Mouse (Mus musculus) lung, embryonic 16.5 days (tissue): ENCODE measurements around the gene Aaas. TPM values are rescaled to one million over a fixed set of nuclear protein-coding genes. Genes with fewer than 3 reads are reported as not detected.
A peak's percentile ranks its signal among the peaks of the same experiment; 100 is the strongest.

Experiments
- ATAC-seq: fragments of 200-750 bp; cut with Nextera tagmentation; 2 replicates; pipeline ENCODE4 v1.8.0; 2017; ENCODE audit warnings: low read depth, mild to moderate bottlenecking, moderate library complexity
- H3K27ac ChIP-seq: fragments of 300-500 bp; sonication (generic); 2 replicates; pipeline ENCODE4 v1.5.1; 2014; ENCODE audit warnings: mild to moderate bottlenecking, control low read depth, low read length
- H3K27me3 ChIP-seq: fragments of 300-500 bp; sonication (generic); 2 replicates; pipeline ENCODE4 v1.6.1; 2014; ENCODE audit warnings: low read depth, low read length, mixed read lengths; ENCODE audit not compliant: control insufficient read depth, insufficient read depth
- H3K36me3 ChIP-seq: fragments of 300-500 bp; sonication (generic); 2 replicates; pipeline ENCODE4 v1.6.1; 2014; ENCODE audit warnings: low read length; ENCODE audit not compliant: control insufficient read depth, insufficient read depth
- H3K4me1 ChIP-seq: fragments of 300-500 bp; sonication (generic); replicated peaks from 2 replicates; pipeline ENCODE4 v1.6.1; 2014; ENCODE audit warnings: low read length, mixed read lengths; ENCODE audit not compliant: control insufficient read depth, insufficient read depth
- H3K4me2 ChIP-seq: fragments of 300-500 bp; sonication (generic); 2 replicates; pipeline ENCODE4 v1.6.1; 2014; ENCODE audit warnings: low read depth, low read length, control low read depth
- H3K4me3 ChIP-seq: fragments of 300-500 bp; sonication (generic); 2 replicates; pipeline ENCODE4 v1.5.1; 2014; ENCODE audit warnings: mild to moderate bottlenecking, low read length, control low read depth
- H3K9ac ChIP-seq: fragments of 300-500 bp; sonication (generic); 2 replicates; pipeline ENCODE4 v1.6.1; 2014; ENCODE audit warnings: low read length, control low read depth
- H3K9me3 ChIP-seq: fragments of 300-500 bp; sonication (generic); 2 replicates; pipeline ENCODE4 v1.6.1; 2016; ENCODE audit warnings: low read length; ENCODE audit not compliant: control insufficient read depth
- WGBS: fragments of 180-500 bp; shearing (Covaris S2); extraction: QIAGEN DNeasy Blood & Tissue Kit; methylation state at CpG from one replicate; pipeline ENCODE4 v1.1.7; 2014; 5-methylcytosine and 5-hydroxymethylcytosine counted together
- polyA plus RNA-seq: library from polyadenylated mRNA; unstranded; fragments of >200 nt; fragmentation: Nextera tagmentation; extraction: Ambion mirVana; gene quantifications from 2 replicates; pipeline ENCODE4 v1.2.1, GENCODE M21; 2015

Gene Aaas
- polyA plus RNA-seq, 1 experiment from 2014 or later: 80.3 TPM

DNA sequence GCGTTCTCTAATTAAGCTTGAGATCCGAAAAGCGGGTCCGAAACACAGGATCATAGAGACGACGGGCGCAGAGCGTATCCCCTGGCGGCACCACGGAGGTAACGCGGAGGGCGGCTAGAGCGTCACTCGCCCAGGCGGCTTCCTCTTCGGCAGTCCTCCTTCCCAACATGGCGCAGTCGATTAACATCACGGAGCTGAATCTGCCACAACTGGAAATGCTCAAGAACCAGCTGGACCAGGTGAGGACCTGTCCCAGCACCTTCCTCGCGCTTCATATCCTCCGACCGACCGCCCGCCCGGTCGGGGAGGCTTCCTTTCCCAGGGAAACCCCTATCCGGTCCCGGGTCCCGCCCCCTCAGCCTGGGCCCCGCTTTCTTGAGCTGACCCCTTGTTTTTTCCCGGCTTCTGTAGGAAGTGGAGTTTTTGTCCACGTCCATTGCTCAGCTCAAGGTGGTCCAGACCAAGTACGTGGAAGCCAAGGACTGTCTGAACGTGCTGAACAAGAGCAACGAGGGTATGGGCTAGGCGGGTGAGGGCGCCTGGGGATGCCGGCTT is 24.5 kb downstream of the Aaas start, which contains the start of gene Pfdn5:
Gene Pfdn5 (plus strand): TSS at position 95 of the 555 bp plus-strand sequence.
- WGBS: under 1% methylated on average over 40 of the region's 40 CpGs
- peaks cover 29% of the 10 kb centered on the region for H3K36me3 ChIP-seq
- peak within 1 kb of the TSS; percentile 68 for H3K4me3 ChIP-seq
- H3K9ac ChIP-seq: peak within 1 kb of the TSS; percentile 76
- peak within 1 kb of the TSS; percentile 75 for H3K4me2 ChIP-seq
- H3K4me1 ChIP-seq: peaks cover 8% of the 10 kb centered on the region
- peak within 1 kb of the TSS; percentile 61 for H3K27ac ChIP-seq
- H3K9me3 ChIP-seq: no peaks in the 10 kb centered on the region
- no peaks in the 10 kb centered on the region for H3K27me3 ChIP-seq
- peak; percentile 94 for ATAC-seq

GRCm38 (mm10) chr15:102324654-102325473 is 25.7 kb downstream of the Aaas start:
- no peak overlapping the region for H3K27ac ChIP-seq
- ATAC-seq: no peak
- peaks cover 7% of the 10 kb centered on the region for H3K4me1 ChIP-seq
- H3K27me3 ChIP-seq: no peaks in the 10 kb centered on the region
- peak overlapping the region; percentile 52 for H3K4me2 ChIP-seq
- H3K9ac ChIP-seq: 0 out of 2 replicates have a peak overlapping the region, but pooled peaks have one; percentile 9
- no peaks in the 10 kb centered on the region for H3K9me3 ChIP-seq
- H3K4me3 ChIP-seq: peak overlapping the region; percentile 11; the same call in 1 of the 2 replicates
- WGBS: 72% methylated on average over 12 of the region's 12 CpGs
- peaks cover 30% of the 10 kb centered on the region for H3K36me3 ChIP-seq

- WGBS: 88% methylated on average over 6 of the region's 6 CpGs
- H3K36me3 ChIP-seq: peaks cover 37% of the 10 kb centered on the region
- no peaks in the 10 kb centered on the region for H3K4me1 ChIP-seq
- H3K4me3 ChIP-seq: no peak overlapping the region
- H3K9ac ChIP-seq: no peak overlapping the region
- H3K9me3 ChIP-seq: no peaks in the 10 kb centered on the region
- H3K4me2 ChIP-seq: no peak overlapping the region
- no peaks in the 10 kb centered on the region for H3K27me3 ChIP-seq
- H3K27ac ChIP-seq: no peak overlapping the region
- 0 out of 2 replicates have a peak, but pooled peaks have one; percentile 36 for ATAC-seq
These were observed 34.3 kb downstream of the Aaas start for GRCm38 (mm10) chr15:102316263-102316662.

DNA sequence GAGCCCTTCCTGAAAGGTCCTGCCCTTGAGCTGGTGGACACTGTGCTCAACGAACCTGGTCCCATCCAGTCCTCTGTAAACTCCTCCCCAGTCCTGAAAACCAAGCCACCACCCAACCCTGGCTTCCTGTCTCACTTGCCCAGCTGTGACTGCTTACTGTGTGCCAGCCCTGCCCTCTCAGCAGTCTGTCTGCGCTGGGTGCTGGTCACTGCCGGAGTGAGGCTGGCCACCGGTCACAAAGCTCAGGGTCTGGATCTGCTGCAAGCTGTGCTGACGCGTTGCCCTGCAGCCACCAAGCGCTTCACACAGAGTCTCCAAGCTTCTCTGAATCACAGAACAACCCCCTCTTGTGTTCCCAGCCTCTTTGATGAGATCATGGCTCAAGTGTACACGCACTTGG is 35.3 kb downstream of the Aaas start:
- H3K4me1 ChIP-seq: no peaks in the 10 kb centered on the region
- 92% methylated on average over 8 of the region's 8 CpGs for WGBS
- H3K9ac ChIP-seq: no peak overlapping the region
- no peaks in the 10 kb centered on the region for H3K9me3 ChIP-seq
- H3K27me3 ChIP-seq: no peaks in the 10 kb centered on the region
- H3K4me3 ChIP-seq: no peak overlapping the region
- H3K27ac ChIP-seq: no peak overlapping the region
- peaks cover 36% of the 10 kb centered on the region for H3K36me3 ChIP-seq
- no peak overlapping the region for H3K4me2 ChIP-seq
- no peak for ATAC-seq

GRCm38 (mm10) chr15:102311489-102311888 is 39.1 kb downstream of the Aaas start:
- Histone ChIP-seq H3K27ac (no peak overlapping the region), H3K9ac (no peak overlapping the region), H3K4me3 (no peak overlapping the region), H3K4me2 (no peak overlapping the region), H3K36me3 (peaks cover 31% of the 10 kb centered on the region), H3K9me3 (no peaks in the 10 kb centered on the region), H3K4me1 (no peaks in the 10 kb centered on the region), H3K27me3 (no peaks in the 10 kb centered on the region)
- no peak for ATAC-seq

DNA sequence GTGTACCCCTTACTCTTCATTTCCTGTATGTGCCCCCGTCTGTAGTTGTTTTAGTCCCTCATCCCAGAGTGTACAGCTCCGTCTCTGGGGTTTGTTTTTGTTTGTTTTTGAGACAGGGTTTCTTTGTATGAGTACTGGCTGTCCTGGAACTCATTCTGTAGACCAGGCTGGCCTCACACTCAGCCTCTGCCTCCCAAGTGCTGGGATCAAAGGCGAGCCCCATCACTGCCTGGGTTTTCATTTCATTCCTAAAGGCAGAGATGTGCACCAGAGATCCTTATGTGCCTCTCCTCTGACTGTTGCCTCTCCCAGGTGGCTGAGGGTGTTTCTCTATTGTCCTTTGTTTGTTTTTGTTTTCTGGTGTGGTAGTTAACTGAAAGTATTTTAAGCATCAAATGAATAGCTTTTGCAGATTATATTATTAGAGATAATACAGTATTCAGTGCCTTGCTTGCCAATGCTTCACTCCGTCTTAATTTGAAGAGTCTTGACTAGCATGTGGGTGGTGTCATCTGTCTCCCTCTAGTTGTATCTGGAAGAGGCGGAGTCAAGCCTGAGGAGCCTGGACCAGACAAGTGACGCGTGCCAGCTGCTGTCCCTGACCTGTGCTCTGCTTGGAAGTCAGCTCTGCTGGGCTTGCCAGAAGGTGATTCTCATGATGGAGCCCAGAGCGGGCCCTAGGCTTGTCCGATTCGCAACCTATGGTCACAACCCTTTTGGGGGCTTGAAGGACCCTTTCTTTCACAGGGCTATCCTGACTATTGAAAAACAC is 40.3 kb downstream of the Aaas start:
- H3K36me3 ChIP-seq: peaks cover 33% of the 10 kb centered on the region
- H3K9ac ChIP-seq: no peak overlapping the region
- no peaks in the 10 kb centered on the region for H3K9me3 ChIP-seq
- peak overlapping the region; percentile 76 for H3K27ac ChIP-seq
- H3K27me3 ChIP-seq: no peaks in the 10 kb centered on the region
- H3K4me2 ChIP-seq: no peak overlapping the region; the same call in 1 of the 2 replicates
- peak; percentile 96 for ATAC-seq
- no peaks in the 10 kb centered on the region for H3K4me1 ChIP-seq
- WGBS: 36% methylated on average over 10 of the region's 10 CpGs
- no peak overlapping the region for H3K4me3 ChIP-seq

DNA sequence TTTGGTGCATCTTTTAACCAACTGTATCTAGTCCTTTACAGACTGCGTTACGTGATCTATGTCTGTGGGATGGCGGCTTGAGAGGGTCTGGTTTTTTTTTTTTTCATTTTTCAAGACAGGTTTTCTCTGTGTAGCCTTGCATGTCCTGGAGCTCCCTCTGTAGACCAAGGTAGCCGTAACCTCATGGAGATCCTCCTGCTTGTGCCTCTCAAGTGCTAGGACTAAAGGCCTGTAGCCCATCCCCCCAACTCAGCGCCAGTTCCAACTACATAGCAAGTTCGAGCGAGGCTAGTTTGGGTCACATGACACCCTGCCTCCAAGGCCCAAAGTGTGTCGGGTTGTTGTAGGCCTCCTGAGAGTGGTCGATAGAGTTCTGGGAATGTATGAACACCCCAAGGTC is 41.9 kb downstream of the Aaas start:
- Histone ChIP-seq H3K4me3 (no peak overlapping the region), H3K27ac (no peak overlapping the region), H3K27me3 (no peaks in the 10 kb centered on the region), H3K4me1 (no peaks in the 10 kb centered on the region), H3K9ac (no peak overlapping the region), H3K36me3 (peaks cover 42% of the 10 kb centered on the region), H3K9me3 (no peaks in the 10 kb centered on the region), H3K4me2 (no peak overlapping the region)
- WGBS: 80% methylated on average over 9 of the region's 9 CpGs
- ATAC-seq: no peak

- H3K4me3 ChIP-seq: no peak overlapping the region
- no peaks in the 10 kb centered on the region for H3K4me1 ChIP-seq
- WGBS: 59% methylated on average over 6 of the region's 6 CpGs
- no peak overlapping the region for H3K4me2 ChIP-seq
- H3K27ac ChIP-seq: no peak overlapping the region
- H3K9ac ChIP-seq: no peak overlapping the region
- peaks cover 49% of the 10 kb centered on the region for H3K36me3 ChIP-seq
- no peaks in the 10 kb centered on the region for H3K9me3 ChIP-seq
- ATAC-seq: peak; percentile 91
- no peaks in the 10 kb centered on the region for H3K27me3 ChIP-seq
These were observed 48.0 kb downstream of the Aaas start for GRCm38 (mm10) chr15:102302542-102302941.
